Mouse (Mus musculus) inflammation-experienced regulatory T-cells, adult 6 months (primary cell): Measurements from ENCODE around the gene Strn4. TPM values are rescaled to one million over a fixed set of nuclear protein-coding genes. Genes with fewer than 3 reads are reported as not detected.

Experiments
- ATAC-seq: one replicate; pipeline ENCODE4 v1.8.0; 2017
- polyA plus RNA-seq, 3 experiments: library from polyadenylated mRNA; unstranded; fragments of 100-300 nt; shearing (Covaris generic); gene quantifications; one replicate each; pipeline ENCODE4 v1.2.1; 2017

Gene Strn4
- polyA plus RNA-seq, 3 experiments from 2014 or later = 16.1 to 24.1 (median 19.7) TPM

- ATAC-seq = no peak
Observed at GRCm38 (mm10) chr7:16879796-16880547, 64.3 kb downstream of the Strn4 start.

DNA sequence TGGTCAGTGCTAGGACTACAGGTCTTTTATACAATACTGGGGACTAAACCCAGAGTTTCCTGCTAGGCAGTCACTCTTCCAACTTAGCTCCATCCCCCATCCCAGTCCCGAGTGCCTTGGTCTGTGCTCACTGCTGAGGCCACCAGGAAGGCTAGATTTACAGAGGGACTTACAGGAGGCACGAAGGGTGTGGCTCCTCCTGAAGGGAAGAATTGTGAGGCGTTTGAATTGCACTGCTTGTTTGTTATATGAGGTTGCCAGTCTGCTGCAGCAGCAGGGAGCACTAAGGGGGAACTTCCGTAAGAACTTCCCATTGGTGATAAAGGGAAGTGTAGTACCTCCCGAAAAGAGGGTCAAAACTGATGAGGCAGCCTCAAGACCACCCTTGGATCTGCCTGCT is 64.9 kb downstream of the Strn4 start:
- no peak for ATAC-seq

GRCm38 (mm10) chr7:16883162-16883561 is 67.5 kb downstream of the Strn4 start:
- ATAC-seq = no peak

DNA sequence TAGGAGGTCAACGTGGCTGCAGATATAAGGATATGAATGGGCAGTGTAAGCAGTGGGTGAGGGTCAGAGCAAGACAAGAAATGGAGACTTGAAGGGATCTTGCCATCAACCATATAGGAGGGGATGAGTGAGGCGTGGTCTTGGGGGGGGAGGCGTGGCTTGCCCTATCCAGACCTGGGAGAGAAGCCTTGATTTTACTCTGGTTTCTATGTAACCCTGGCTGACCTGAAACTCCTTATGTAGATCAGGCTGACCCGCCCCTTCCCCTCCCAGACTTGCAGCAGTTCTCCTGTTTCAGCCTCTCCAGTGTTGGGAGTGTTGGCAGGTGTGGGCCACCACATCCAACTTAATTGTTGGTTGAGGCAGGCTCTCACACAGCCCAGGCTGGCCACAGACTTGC is 68.6 kb downstream of the Strn4 start:
- no peak for ATAC-seq

DNA sequence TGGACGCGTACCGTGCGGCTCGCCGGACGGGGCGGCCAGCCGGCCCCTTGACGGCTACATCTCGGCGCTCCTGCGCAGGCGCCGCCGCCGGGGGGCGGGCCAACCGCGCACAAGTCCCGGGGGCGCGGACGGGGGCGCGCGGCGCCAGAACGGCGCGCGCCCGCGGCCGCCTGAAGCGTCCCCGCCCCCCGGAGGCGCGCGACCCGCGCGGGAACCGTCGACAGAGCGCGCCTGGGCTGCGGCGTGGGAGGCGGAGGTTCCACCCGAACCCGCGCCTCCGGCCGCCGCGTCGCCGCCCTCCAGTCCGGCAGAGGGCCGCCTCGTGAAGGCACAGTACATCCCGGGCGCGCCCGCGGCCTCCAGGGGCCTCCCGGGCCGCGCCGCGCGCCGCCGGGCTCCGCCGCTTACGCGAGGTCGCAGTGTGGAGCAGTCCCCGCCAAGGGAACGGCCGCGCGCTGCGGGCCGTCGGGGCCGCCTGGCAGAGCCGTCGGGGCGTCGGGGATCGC is 69.6 kb downstream of the Strn4 start:
- no peak for ATAC-seq

GRCm38 (mm10) chr7:16885905-16886304 is 70.2 kb downstream of the Strn4 start:
- no peak for ATAC-seq

Other genes starting within 250 kb of the Strn4 start
- gene Arhgap35, start 200.9 kb upstream of the Strn4 start, polyA plus RNA-seq = 1 to 10 TPM; 1.4 to 3.9 (median 2.5) TPM
- gene Ceacam15, start 140.2 kb upstream of the Strn4 start, polyA plus RNA-seq = 1 to 10 TPM in 2 of 3 experiments, not detected in 1; 1.3 TPM
- gene Ceacam9, start 94.0 kb upstream of the Strn4 start, polyA plus RNA-seq = not detected
- gene Ap2s1, start 77.5 kb upstream of the Strn4 start, polyA plus RNA-seq = 100 to 1,000 TPM in 1 of 3 experiments, 10 to 100 TPM in 2; 62.5 to 127 (median 72.4) TPM
- gene Slc1a5, start 34.5 kb upstream of the Strn4 start, polyA plus RNA-seq = 100 to 1,000 TPM; 134 to 155 (median 155) TPM
- 1 to 10 TPM; 5.7 to 9.6 (median 8.9) TPM for gene Fkrp, start 843 bp downstream of the Strn4 start, polyA plus RNA-seq
- gene Prkd2, start 27.0 kb downstream of the Strn4 start, polyA plus RNA-seq = 10 to 100 TPM; 38.3 to 51.4 (median 47.1) TPM
- gene Dact3, start 59.4 kb downstream of the Strn4 start, polyA plus RNA-seq = not detected
- gene Gng8, start 75.9 kb downstream of the Strn4 start, polyA plus RNA-seq = not detected
- gene Ptgir, start 90.6 kb downstream of the Strn4 start, polyA plus RNA-seq = 1 to 10 TPM; 4.3 to 8.2 (median 7.1) TPM
- gene Calm3, start 108.2 kb downstream of the Strn4 start, polyA plus RNA-seq = 100 to 1,000 TPM in 2 of 3 experiments, 10 to 100 TPM in 1; 51.8 to 255 (median 105) TPM
- not detected for gene Pnmal2, start 128.8 kb downstream of the Strn4 start, polyA plus RNA-seq
- gene Pnmal1, start 143.8 kb downstream of the Strn4 start, polyA plus RNA-seq = not detected
- gene Gm42372, start 167.2 kb downstream of the Strn4 start, polyA plus RNA-seq = 1 to 10 TPM; 3.7 to 5.7 (median 5.2) TPM
- gene Ccdc8, start 176.8 kb downstream of the Strn4 start, polyA plus RNA-seq = under 1 TPM in 2 of 3 experiments, not detected in 1; 0.09 to 0.15 TPM
- 10 to 100 TPM; 55.1 to 67.1 (median 62.0) TPM for gene Ppp5c, start 212.0 kb downstream of the Strn4 start, polyA plus RNA-seq
- under 1 TPM in 2 of 3 experiments, not detected in 1; 0.42 to 0.47 TPM for gene Hif3a, start 246.5 kb downstream of the Strn4 start, polyA plus RNA-seq